Mouse (Mus musculus) embryonic facial prominence, embryonic 11.5 days (tissue): ENCODE measurements around the gene Srbd1. TPM values are rescaled to one million over a fixed set of nuclear protein-coding genes. Genes with fewer than 3 reads are reported as not detected.

Source experiments
- ATAC-seq: fragments of 200-750 bp; cut with Nextera tagmentation; replicated peaks from 2 replicates; pipeline ENCODE4 v1.8.0; 2017; ENCODE audit warnings: low read depth; ENCODE audit not compliant: insufficient number of reproducible peaks, low FRiP score, low TSS enrichment
- DNase-seq: peaks from one replicate; pipeline ENCODE4 v3.0.0-alpha.2; 2015; ENCODE audit warnings: low spot score
- H3K27ac ChIP-seq: fragments of 300-500 bp; sonication (generic); replicated peaks from 2 replicates; pipeline ENCODE4 v1.5.1; 2014; ENCODE audit warnings: mild to moderate bottlenecking, low read depth, low read length, control low read depth
- H3K27me3 ChIP-seq: fragments of 300-500 bp; sonication (generic); 2 replicates; pipeline ENCODE4 v1.6.1; 2014; ENCODE audit warnings: mild to moderate bottlenecking, low read length, moderate library complexity, mixed read lengths; ENCODE audit not compliant: control insufficient read depth, insufficient read depth
- H3K36me3 ChIP-seq: fragments of 300-500 bp; sonication (generic); replicated peaks from 2 replicates; pipeline ENCODE4 v1.6.1; 2014; ENCODE audit warnings: low read depth, mild to moderate bottlenecking, low read length, moderate library complexity, mixed read lengths; ENCODE audit not compliant: control insufficient read depth, insufficient read depth
- H3K4me1 ChIP-seq: fragments of 300-500 bp; sonication (generic); 2 replicates; pipeline ENCODE4 v1.6.1; 2014; ENCODE audit warnings: low read length, mixed read lengths; ENCODE audit not compliant: control insufficient read depth, insufficient read depth
- H3K4me2 ChIP-seq: fragments of 300-500 bp; sonication (generic); 2 replicates; pipeline ENCODE4 v1.6.1; 2014; ENCODE audit warnings: low read depth, mild to moderate bottlenecking, control low read depth, low read length, moderate library complexity
- H3K4me3 ChIP-seq: fragments of 300-500 bp; sonication (generic); 2 replicates; pipeline ENCODE4 v1.5.1; 2014; ENCODE audit warnings: low read depth, low read length, control low read depth
- H3K9ac ChIP-seq: fragments of 300-500 bp; sonication (generic); replicated peaks from 2 replicates; pipeline ENCODE4 v1.6.1; 2014; ENCODE audit warnings: mild to moderate bottlenecking, control low read depth, low read length
- H3K9me3 ChIP-seq: fragments of 300-500 bp; sonication (generic); replicated peaks from 2 replicates; pipeline ENCODE4 v1.6.1; 2016; ENCODE audit warnings: mild to moderate bottlenecking, low read length, inconsistent platforms, mixed read lengths; ENCODE audit not compliant: control insufficient read depth
- WGBS: fragments of 180-500 bp; shearing (Covaris S2); extraction: QIAGEN DNeasy Blood & Tissue Kit; methylation state at CpG from one replicate; pipeline ENCODE4 v1.1.7; 2014; 5-methylcytosine and 5-hydroxymethylcytosine counted together
- polyA plus RNA-seq: library from polyadenylated mRNA; unstranded; fragments of >200 nt; fragmentation: Nextera tagmentation; extraction: Ambion mirVana; gene quantifications from 2 replicates; pipeline ENCODE4 v1.2.1, GENCODE M21; 2014

Gene Srbd1
- polyA plus RNA-seq, 1 experiment from 2014 or later, result 12.3 TPM

DNA sequence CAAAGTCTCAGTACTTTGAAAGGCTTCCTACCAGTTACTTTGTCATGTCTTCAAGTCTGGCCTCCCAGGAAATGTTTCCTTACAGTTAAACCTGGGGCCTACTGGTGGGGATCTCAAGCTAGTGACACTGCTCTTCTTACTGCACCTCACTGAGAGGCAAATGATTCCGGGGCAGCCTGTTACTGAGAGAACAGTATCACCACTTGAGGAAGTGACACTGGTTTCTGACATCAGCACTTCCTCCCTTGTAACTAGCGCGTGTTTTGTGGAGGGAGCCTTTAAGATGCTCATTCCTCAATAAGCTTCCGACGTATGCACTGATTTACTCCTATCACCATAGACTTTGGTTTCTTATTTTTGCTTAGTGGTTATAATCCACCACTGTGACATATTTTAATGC, 16.8 kb downstream of the Srbd1 start:
- H3K4me2 ChIP-seq, result no peak overlapping the region
- DNase-seq, result no peak
- 93% methylated on average over 5 of the region's 5 CpGs for WGBS

DNA sequence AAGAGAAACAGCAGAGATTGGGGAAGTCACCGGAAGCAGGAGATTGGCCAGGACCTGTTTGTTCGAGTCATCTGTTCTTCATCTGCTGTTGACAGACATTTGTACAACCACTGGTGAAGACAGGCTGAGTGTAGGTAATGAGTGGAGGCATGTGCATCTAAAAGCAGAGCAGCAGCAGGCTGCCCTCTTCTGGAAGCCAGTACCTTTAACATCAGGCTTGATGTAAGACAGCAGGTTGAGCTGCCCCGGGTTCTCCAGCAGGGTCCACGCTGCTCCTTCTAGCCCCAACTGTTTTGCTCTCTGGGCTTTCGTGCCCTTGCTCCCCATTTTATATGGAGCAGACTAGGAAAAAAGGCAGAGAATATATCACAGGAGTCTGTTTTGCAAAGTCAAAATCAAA, 19.1 kb downstream of the Srbd1 start:
- 77% methylated on average over 5 of the region's 5 CpGs for WGBS
- no peak for ATAC-seq
- Histone ChIP-seq H3K4me1 (no peaks in the 10 kb centered on the region), H3K27me3 (no peaks in the 10 kb centered on the region), H3K4me2 (no peak overlapping the region), H3K9ac (no peak overlapping the region), H3K4me3 (no peak overlapping the region), H3K9me3 (no peaks in the 10 kb centered on the region), H3K36me3 (no peaks in the 10 kb centered on the region), H3K27ac (no peak overlapping the region)
- DNase-seq, result peak; percentile 21

More for the DNA sequence above, 16.8 kb downstream of the Srbd1 start:
- no peak overlapping the region for H3K9ac ChIP-seq
- no peaks in the 10 kb centered on the region for H3K36me3 ChIP-seq
- H3K27me3 ChIP-seq, result no peaks in the 10 kb centered on the region
- H3K4me1 ChIP-seq, result no peaks in the 10 kb centered on the region
- no peak overlapping the region for H3K27ac ChIP-seq
- H3K9me3 ChIP-seq, result no peaks in the 10 kb centered on the region
- H3K4me3 ChIP-seq, result no peak overlapping the region
- no peak for ATAC-seq

DNA sequence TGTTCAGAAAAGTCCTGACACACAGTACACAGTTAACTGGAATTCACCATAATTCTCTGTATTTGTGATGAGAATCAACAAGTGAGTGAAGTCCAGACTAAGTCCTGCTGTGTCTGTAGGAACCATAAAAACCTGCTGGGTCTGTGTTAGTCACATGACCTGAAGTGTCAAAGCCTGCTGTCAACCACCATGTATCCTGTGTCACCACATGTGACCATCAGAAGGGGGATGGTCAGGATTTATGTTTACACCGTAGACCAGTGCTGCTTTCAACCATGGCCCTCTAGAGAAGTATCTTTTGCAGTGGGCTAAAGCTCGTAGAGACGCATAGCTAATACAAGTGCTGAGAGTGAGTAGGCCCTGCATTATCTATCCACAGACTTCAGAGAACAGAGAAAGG, 21.8 kb downstream of the Srbd1 start:
- Histone ChIP-seq H3K4me3 (no peak overlapping the region), H3K4me2 (no peak overlapping the region), H3K36me3 (no peaks in the 10 kb centered on the region; the same call in 1 of the 2 replicates), H3K4me1 (no peaks in the 10 kb centered on the region), H3K27me3 (no peaks in the 10 kb centered on the region), H3K9me3 (no peaks in the 10 kb centered on the region), H3K27ac (no peak overlapping the region), H3K9ac (no peak overlapping the region)
- WGBS, result 95% methylated on average over 3 of the region's 3 CpGs
- no peak for ATAC-seq
- no peak for DNase-seq

GRCm38 (mm10) chr17:86096875-86097274, 48.1 kb downstream of the Srbd1 start:
- WGBS, result 86% methylated on average over 2 of the region's 2 CpGs
- ATAC-seq, result no peak
- no peaks in the 10 kb centered on the region for H3K36me3 ChIP-seq

GRCm38 (mm10) chr17:86093124-86093523, 51.9 kb downstream of the Srbd1 start:
- WGBS, result 88% methylated on average over 1 of the region's 1 CpGs
- Histone ChIP-seq H3K27ac (no peak overlapping the region), H3K36me3 (no peaks in the 10 kb centered on the region), H3K9ac (no peak overlapping the region), H3K4me2 (no peak overlapping the region), H3K27me3 (no peaks in the 10 kb centered on the region), H3K9me3 (no peaks in the 10 kb centered on the region), H3K4me3 (no peak overlapping the region), H3K4me1 (no peaks in the 10 kb centered on the region)
- DNase-seq (no peak), ATAC-seq (no peak)

More at GRCm38 (mm10) chr17:86096875-86097274, 48.1 kb downstream of the Srbd1 start:
- Histone ChIP-seq H3K4me3 (no peak overlapping the region), H3K27ac (no peak overlapping the region), H3K4me2 (no peak overlapping the region), H3K9ac (no peak overlapping the region), H3K4me1 (no peaks in the 10 kb centered on the region), H3K9me3 (no peaks in the 10 kb centered on the region), H3K27me3 (no peaks in the 10 kb centered on the region)
- no peak for DNase-seq

GRCm38 (mm10) chr17:86091631-86092030, 53.3 kb downstream of the Srbd1 start:
- Histone ChIP-seq H3K9me3 (no peaks in the 10 kb centered on the region), H3K36me3 (no peaks in the 10 kb centered on the region), H3K27ac (no peak overlapping the region), H3K4me3 (no peak overlapping the region), H3K4me1 (no peaks in the 10 kb centered on the region), H3K4me2 (no peak overlapping the region), H3K27me3 (no peaks in the 10 kb centered on the region), H3K9ac (no peak overlapping the region)
- ATAC-seq, result no peak
- DNase-seq, result no peak
- WGBS, result 84% methylated on average over 1 of the region's 1 CpGs

DNA sequence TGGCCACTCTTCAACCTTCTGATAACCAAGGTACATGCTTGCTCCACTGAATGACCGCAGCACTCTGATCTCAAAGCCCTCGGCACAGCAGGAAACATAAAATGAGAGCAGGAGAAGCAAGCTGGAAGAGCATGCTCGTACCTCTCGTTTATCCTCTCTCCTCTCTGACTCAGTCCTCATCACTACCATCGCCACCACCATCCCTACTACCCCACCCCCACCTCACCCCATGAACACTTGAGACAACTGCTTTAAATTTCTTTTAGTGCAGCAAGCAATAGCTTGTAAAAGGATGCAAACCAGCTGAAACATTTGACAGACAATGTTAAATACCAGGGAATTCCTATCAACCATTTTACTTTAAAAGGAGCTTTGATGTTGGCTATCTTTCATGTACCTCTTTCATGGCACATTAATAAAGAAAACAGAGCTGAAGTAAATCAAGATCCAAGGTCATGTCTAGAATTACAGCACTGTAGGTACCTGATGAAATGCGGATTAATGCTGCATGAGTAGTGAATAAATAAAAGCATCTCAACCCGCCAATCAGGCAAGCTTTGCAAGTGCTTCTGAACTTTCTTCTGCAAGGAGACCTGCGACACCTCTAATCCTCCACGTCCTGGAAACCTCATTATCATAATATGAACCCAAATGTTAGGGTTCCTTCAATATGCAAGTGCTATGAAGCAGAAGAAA, 54.9 kb downstream of the Srbd1 start:
- Histone ChIP-seq H3K27me3 (no peaks in the 10 kb centered on the region), H3K27ac (no peak overlapping the region), H3K4me2 (no peak overlapping the region), H3K4me1 (no peaks in the 10 kb centered on the region), H3K4me3 (no peak overlapping the region), H3K9ac (no peak overlapping the region), H3K36me3 (no peaks in the 10 kb centered on the region), H3K9me3 (no peaks in the 10 kb centered on the region)
- WGBS, result 68% methylated on average over 9 of the region's 9 CpGs
- DNase-seq, result peak; percentile 20
- no peak for ATAC-seq

GRCm38 (mm10) chr17:86087922-86088321, 57.1 kb downstream of the Srbd1 start:
- WGBS, result 93% methylated on average over 9 of the region's 9 CpGs
- Histone ChIP-seq H3K9ac (no peak overlapping the region), H3K4me3 (no peak overlapping the region), H3K36me3 (no peaks in the 10 kb centered on the region), H3K9me3 (no peaks in the 10 kb centered on the region), H3K27me3 (no peaks in the 10 kb centered on the region), H3K4me2 (no peak overlapping the region), H3K4me1 (no peaks in the 10 kb centered on the region; the same call in 1 of the 2 replicates), H3K27ac (no peak overlapping the region)
- no peak for ATAC-seq
- DNase-seq, result no peak
